Mouse (Mus musculus) hematopoietic stem cell, adult 5-6 weeks (primary cell): ENCODE results near the gene Ptgs2. TPM values are rescaled to one million over a fixed set of nuclear protein-coding genes. Genes with fewer than 3 reads are reported as not detected.

ENCODE experiments used
- ATAC-seq, 2 experiments: fragments of 125-278 bp in 1 of 2; replicated peaks in 1 of 2; 2 replicates each; pipeline ENCODE4 v1.8.0; 2016 to 2017; ENCODE audit warnings: inconsistent platforms in 2 of 2, mild to moderate bottlenecking in 2 of 2, moderate number of reproducible peaks in 2 of 2, low read depth in 1 of 2, moderate TSS enrichment in 1 of 2; ENCODE audit not compliant: low FRiP score in 2 of 2, poor library complexity in 2 of 2, severe bottlenecking in 2 of 2, insufficient read depth in 1 of 2, low TSS enrichment in 1 of 2
- total RNA-seq: library from RNA; stranded (forward); fragments of 172-1452, 232-1000 nt; gene quantifications from 2 replicates; pipeline ENCODE4 v1.2.3, GENCODE M21; 2017

Ptgs2 gene
- total RNA-seq, 1 experiment from 2014 or later, result 20.3 TPM

DNA sequence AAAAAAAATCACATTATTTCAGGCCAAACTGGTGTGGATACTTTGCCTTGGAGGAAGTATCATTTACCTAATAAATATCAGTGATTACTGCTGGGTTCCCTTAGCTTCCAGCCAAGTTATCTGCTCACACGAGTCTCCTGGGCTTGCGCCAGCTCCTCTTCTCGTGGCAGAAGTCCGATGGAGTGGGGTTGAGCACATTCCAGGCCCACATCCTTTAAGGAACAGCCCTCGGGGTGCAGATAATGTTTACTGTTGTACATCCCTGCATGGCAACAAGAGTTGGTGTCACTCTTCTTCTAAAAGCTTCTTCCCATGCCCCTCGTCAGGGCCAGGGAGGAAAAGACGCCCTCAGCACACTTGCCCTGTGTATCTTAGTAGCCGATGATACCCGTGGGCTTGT, 39.9 kb downstream of the Ptgs2 start:
- ATAC-seq, result no peak

DNA sequence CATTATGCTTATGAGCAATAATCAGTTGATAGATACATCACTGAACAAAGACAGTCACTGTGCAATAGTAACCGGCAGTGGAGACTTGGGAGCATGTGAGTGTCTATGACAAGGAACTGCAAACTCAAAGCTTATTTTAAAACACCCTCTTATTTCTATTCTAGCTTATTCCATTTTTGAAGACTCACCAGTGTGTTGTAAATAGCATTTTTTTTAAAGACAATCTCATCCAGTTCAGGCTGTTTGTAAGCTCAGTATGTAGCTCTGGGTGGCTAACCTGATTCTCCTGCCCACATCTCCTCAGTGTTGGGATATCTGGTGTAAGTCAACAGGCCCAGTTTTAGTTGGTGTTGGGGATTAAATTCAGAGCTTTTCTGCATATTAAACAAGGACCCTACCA, 42.1 kb downstream of the Ptgs2 start:
- ATAC-seq, result no peak

DNA sequence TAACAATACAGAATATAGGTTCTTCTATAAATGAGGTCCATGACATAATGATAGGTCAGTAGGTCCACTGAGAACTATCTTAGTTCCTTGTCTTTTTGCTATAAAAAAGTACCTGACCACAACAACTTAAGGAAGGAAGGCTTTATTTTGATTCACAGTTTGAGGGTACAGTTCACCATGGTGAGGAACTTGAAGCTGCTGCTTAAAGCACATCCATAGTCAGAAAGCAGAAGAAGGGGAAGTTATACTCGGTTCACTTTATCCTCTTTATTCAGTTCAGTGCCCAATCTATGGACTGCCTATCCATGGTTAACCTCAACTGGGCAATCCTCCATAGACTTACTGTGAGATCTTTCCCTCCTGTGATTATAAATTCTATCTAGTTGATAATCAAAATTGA, 43.7 kb downstream of the Ptgs2 start:
- peak; percentile 86 to 98 for ATAC-seq

DNA sequence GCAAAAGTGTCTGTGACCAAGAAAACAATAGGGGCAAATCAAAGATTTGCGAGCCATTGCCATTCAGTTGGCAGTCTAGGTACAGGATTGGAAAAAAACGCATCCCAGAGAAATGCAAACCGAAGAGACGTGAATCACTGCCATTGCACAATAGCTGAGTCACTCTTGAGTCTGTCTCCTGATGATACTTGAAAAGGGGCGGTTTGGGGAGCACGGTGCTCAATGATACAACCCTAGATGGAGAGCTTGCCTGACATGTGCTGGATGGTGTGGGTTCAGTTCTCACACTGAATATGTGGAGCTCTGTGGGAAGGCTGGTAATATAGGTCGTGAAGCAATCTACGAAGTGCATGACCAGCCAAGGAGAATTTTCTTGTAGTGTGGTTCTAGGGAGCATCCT, 45.2 kb downstream of the Ptgs2 start:
- 0 out of 4 replicates have a peak, but pooled peaks of 1 of the 2 experiments have one; percentile 7 for ATAC-seq

DNA sequence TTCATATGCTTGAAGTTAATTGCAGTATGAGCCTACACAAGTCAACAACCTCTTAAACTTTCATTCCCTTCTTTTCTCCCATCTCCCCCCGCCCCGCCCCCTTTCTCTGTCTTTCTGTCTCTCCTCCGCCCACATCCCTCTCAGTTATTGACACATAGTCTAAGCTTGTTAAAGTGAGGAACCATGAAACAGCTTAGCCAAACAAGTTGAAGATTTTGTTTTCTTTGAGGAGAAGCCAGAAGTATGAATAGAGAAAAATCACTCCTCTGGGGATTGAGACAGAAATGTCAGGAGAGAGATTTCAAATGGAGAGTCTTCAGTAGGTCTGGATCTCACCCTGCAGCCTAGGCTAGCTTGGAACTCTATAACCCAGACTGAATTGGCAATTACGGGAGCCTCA, 47.4 kb downstream of the Ptgs2 start:
- no peak for ATAC-seq

DNA sequence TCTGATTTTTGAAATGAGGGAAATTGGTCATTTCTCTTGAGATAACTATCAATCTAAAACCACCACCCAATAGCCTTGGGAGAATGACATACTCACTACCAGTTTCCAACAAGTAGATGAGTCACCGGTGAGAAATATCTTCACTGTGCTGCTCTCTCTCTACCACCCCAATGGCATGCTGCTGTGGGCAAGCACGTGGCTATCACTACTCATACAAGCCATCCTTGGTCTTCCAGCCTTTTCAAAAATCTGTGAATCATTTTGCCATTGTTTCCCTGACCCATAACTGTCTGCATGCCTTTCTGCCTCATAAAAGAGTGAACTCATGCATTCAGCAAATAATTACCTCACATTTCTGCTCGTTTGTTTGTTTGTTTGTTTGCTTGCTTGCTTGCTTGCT, 51.6 kb downstream of the Ptgs2 start:
- no peak for ATAC-seq

Other genes starting within 250 kb of the Ptgs2 start
- gene Pla2g4a, start 138.7 kb upstream of the Ptgs2 start, total RNA-seq, result 77.1 and 193 TPM in 2 replicates
- not detected in 2 replicates for gene Pdc, start 219.4 kb downstream of the Ptgs2 start, total RNA-seq